Mouse (Mus musculus): Measurements from ENCODE around the gene Gprc6a.

Gprc6a gene

DNA sequence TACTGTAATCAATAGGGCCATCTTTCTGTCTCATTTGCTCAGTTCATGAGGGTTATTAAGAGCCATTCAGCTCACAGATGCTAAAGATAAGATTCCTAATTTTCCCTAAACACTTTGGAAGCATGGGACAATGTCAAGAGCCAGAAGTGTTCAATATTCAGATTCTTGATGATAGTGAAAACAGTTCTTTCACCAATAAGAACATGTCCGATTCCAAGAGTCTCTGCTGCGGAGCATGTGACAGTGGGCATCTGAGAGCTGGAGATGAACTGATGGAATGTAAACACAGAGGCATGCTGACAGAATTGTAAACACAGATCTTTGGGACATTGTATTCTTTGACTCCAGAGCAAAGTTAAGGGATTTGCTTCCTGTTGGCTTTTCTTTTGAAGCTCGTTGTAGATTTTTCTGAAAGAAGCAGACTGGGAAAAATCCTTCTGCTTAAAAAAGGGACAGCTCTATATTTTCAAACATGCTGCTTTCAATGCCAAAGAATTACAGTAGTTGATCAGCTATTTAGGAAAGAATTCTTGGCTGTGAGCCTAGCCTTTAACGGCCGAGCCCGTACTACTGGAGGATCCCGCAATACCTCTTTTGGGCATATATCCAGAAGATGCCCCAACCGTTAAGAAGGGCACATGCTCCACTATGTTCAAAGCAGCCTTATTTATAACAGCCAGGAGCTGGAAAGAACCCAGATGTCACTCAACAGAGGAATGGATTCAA is at the start of gene Gprc6a:
Gprc6a (minus strand) TSS at position 51 of the 726 bp plus-strand sequence.
- DNase-seq (ENCODE audit: low spot score) = no peak

DNA sequence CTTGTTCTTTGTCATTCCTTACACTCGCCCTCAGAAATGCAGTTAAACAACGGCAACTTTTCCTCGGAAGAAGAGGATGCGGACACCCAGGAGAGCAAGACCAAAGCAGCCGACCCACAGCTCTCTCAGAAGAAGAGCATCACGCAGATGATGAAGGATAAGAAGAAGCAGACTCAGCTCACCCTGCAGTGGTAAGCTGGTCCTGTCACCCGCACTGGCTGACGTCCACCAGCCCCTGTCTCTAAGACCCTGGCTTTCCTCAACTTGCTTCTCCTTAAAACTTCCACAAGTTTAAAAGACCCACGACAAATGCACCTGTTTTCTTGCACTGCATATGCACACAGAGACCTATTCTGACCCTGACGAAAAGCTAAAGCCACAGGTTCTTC is 47.0 kb upstream of the Gprc6a start:
- DNase-seq (ENCODE audit: low spot score) = no peak

DNA sequence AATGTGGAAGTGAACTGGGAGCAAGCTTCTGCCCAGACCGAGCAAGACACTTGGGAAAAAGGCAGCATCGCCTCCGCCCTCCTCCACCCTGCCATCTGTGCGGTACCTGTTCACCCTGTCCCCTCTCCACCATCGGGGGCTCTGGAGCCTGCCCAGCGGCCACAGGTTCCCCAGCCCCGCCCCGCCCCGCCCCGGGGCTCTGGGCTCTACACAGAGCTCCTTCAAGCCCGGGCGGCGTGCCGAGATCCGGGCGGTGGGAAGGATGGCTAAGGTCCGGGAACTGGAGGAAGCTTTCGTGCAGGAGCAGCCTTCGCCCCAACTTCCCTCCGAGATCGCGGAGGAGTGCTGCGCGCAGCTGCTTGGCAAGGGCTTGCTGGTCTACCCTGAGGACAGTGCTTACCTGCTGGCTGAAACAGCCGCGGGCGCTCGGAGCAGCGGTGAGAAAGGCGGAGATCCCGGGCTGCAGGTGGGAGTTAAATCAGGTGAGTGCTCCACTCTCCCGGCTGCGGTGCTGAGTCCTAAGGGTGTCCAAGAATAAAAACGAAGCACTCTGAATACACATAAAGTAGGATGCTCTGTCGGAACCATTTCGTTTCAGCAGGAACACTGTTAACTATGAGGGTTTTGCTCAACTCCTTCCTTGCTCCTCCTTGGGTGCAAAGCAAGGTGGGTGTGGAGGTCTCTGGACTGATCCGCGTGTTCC is 46.4 kb upstream of the Gprc6a start, which contains the start of gene Rfx6:
Rfx6 (plus strand) TSS at position 209 of the 703 bp plus-strand sequence.
- DNase-seq (ENCODE audit: low spot score) = peak; percentile 23

DNA sequence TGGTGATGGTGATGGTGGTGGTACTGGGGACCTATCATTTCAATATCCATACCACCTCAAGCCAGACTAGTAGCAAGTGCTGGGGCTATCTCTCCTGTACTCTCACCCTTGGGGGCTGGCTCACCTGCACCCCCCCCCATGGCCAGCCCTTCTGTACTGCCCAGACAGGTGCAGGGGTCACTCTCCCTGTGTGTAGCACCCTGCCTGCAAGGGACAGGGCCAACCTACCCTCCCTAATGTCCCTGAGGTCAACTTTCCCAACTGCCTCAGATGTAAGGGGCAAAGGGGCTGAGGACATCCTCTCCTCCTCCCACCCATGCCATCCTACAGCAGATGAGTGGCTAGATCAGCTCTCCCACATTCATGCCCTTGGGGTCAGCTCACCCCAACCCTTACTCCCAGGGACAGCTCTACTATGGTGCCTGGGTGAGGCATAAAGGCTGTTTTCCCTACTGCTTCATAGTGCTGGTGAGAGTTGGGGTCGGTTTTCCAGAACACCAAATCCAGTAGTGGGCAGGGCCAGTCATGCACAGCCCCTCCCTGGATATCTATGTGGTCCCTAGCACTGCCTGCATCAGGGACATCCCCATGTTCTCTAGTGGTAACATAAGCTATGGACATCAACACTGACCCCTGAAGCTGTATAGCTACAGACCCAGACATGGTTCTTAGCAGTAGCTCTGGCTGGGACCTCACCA is 41.0 kb upstream of the Gprc6a start:
- DNase-seq (ENCODE audit: low spot score) = no peak

DNA sequence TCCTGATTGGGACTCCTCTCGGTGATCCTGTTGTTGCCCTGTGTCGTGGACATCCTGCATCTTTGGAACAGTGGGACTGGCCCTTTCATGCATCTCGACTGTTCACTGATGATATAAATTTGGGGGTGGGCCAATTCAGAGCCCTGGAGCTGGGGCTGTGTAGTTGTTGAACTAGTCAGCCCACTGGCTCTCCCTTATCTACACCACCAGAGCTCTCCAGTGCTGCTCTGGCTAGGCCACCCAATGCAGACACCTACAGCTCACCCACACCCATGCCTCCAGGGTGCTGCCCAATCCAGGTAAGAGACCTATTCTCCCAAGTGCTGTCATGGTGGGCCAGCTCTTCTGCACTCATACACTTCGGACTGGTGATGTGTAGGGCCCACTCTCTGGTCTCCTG is 40.3 kb upstream of the Gprc6a start:
- DNase-seq (ENCODE audit: low spot score) = no peak

DNA sequence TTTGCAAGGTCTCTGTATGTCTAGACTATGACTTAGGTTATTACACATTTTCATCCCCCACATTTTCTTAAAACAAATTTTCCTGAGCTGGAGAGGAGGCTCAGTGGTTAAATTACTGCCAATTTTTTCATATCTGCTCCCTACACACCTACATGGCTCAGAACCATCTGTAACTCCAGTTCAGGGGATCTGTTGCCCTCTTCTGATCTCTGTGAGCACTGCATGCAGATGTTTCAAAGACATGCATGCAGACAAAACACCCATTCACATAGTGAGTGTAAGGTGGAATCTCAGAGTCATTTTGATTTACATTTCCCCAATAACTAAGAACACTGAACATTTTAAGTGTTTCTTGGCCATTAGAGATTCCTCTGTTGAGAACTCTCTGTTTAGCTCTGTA is 38.1 kb upstream of the Gprc6a start:
- DNase-seq (ENCODE audit: low spot score) = no peak

DNA sequence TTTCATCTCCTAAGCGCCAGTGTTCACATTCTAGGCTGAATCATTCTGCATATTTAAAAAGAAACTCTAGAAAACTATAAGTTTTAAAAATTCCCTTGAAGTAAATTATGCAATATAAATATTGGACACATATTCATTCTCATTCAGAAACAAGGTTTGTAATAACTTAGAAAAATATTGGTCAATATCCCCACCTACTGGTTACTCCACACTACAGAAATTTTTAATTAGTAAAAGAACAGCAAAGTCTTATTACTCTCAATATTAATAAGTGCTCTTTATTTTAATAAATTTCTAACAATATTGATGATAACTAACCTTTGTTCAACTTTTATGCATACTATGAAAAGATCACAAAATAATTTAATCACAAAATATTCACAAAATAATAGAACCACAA is 26.1 kb upstream of the Gprc6a start:
- DNase-seq (ENCODE audit: low spot score) = no peak

DNA sequence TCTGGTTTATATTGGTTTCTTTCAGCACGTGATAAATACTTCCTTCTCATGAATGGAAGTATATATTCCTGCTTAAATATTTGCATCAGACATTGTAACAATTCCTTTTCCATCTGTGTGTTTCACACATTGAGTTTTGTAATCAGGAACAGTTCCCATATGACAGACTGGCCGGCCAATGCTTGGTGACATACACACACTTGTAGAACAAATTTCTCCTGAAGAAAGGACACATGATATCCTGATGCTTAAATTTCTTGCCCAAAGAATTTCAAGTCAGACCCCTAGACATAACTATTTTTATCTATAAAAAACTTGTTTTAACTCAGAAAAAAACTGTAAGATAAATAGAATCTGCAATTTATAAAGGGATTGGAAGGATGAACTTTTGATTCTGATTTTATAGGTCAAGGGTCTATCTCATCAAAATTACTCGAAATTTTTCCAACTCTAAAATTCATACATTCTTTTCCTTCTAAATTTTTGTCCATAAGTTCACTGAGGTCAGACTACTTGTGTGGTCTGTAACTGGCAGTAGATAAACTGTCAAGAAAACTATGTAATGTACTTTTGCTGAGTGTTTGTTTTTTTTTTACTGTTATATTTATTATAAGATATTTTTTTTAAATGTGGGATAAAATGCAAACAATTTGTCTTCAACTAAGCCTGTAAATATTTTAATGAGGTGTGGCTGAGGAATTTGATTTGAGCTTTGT is 18.4 kb upstream of the Gprc6a start:
- no peak for DNase-seq (ENCODE audit: low spot score)

DNA sequence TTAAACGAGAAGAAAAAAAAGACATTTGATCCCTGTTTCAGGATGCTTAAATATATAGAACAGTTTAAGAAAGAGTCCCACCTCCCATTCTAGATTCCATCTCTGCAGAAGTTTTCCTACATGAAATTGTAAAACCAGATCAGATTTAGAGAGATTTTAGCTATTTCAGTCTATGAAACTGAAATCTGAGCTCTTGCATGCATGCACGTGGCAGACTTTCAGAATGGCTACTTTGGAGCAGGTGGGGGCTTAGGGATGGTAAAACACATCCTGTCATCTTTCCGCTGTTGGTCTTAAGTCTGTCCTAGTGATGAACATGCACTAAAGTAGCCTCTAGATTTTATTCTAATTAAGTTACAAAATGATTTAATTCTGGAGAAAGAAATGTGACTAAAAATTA is 10.1 kb downstream of the Gprc6a start:
- DNase-seq (ENCODE audit: low spot score) = no peak

DNA sequence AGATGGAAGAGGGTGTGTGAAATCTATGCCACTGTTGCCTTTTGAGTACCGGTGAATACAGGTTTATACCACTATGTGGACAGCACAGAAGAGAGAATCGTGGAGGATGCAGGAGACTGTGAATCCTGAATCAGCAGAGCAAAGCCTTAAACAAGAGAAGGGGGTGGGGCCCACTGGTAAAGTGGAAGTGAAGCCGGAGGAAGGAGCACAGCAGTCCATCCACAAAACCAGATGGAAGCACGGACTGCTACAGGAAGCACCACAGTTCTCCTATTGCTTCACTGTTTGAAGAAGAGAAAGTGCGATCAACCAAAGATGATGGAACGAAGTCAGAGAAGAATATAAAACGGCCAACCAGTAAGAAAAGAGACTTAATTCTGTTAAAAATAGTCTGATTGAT is 11.1 kb downstream of the Gprc6a start:
- DNase-seq (ENCODE audit: low spot score) = no peak

DNA sequence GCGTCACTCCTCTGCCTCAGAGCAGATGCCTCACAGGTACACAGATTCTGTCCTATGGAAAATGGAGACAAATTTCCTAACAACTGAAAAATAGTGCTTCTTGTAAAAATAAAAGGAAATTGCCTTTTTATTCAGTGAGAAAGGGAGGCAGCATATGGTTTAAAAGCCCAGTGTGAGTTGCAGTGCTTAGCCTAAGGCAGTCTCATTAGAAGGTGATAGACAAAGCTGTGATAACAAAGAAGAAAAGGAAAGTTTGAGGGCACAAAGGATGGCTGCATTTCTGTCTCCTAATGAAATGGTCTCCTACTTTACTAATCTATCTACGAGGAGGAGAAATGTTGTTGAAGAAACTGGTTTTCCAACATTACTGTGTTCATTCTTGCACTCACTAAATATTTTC is 12.7 kb downstream of the Gprc6a start:
- DNase-seq (ENCODE audit: low spot score) = no peak

DNA sequence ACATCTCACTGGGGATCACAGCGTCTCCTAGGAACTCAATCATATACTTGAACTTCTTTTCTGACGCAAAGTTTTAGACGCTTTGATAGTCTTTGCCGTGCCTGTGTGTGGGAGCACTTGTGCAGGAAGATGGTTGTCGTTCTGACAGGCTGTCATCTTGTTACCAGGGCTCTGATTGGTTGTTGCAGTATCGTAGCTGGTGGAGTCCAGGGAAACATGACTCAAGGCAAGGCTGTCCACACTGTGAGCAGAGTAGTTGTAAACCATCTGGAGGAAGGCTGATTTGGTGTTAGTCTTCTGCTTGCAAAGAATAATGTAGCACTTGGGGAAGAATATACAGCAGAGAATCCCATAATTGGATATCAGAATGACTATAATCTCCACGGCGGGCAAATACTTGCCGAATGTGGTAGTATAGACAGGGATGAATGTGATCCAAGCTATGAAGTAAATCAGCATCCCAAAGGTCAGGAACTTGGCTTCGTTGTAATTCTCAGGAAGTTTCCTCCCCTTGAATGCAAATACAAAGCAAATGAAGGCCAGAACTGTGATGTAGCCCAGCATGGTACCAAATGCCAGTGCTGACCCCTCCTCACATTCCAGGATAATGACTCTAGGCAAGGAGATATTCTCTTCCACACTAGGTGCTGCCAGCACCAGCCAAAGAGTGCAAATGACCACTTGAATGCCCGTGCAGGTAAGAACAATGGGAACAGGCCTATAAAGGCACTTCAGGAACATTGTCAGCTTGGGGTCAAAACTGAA is 16.3 kb downstream of the Gprc6a start:
- no peak for DNase-seq (ENCODE audit: low spot score)

DNA sequence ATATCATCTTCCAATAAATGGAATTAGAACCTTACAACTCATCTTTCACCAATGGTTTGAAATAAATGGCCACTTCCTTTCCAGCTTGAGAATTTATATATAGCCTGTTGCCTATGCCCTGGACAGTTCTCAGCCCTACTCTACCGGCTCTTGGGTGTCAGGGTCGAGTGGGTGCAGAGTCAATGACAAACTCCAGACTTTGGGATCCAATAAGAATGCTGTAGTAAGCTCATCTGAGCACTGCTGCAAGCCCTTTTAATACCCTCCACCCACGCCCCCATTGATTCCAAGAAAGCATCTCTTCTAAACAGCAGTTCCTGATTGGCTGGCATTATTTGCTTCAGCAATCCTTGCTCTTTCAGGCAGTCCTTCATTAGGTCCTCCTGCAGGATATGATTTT is 17.8 kb downstream of the Gprc6a start:
- no peak for DNase-seq (ENCODE audit: low spot score)

DNA sequence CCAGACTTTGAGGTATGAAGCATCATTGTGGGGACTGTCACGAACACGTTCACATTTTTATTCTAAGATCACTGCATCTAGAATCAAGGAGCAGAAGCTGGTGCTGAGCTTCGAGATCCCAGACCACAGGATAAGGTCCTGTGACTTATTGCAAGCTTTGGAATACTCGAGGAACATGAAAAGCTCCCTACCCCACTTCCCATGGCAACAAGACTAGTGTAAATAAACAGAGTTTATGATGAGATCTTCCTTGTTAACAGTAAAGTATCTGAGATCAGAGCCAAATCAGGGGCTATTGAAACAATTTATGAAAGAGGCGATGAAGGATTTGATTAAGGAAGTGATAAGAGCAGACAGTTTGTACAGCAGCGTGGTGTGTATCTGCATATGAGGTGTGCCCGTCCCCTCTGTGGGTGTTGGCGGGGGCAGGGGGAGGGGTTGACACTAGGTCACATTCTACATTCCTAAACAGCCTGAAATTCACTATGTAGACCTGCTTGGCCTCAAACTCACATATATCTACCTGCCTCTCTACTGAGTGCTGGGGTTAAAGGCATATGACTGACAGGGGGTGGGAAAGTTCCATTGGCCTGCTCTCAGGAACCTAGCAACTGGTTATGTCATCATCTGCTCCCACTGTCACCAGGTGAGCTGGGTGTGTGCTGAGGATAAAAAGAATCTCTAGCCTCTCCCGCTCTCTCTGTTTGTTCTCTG is 19.1 kb downstream of the Gprc6a start:
- DNase-seq (ENCODE audit: low spot score) = no peak

DNA sequence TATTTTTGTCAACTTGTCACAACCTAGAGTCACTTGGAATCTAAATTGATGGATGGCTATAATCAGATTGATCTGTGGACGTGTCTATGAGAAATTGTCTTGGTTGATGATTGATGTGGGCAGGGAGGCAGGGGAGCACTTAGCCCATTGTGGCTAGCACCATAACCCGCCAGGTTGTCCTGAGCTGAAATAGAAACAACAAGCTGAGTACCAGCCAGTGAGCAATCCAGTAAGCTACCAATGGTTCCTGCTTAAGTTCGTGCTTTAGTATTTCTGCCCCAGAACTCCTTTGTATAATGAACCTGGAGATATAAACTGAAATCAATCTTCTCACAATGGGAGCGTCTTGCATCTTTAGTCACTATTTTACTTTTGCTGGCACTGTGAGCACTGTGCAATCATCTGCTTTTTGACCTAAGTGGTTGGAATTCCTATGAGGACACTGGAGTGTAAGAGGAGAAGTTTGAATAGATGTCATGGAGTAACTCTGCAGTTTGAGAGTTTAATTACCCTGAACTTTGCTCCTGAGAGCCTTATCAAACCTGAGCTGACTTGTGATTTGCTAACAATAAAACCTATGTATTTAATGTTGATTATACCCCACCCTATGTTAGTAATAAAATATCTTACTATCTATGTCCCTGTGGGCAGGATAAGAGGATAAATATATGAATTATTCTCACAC is 21.4 kb downstream of the Gprc6a start:
- DNase-seq (ENCODE audit: low spot score) = no peak

DNA sequence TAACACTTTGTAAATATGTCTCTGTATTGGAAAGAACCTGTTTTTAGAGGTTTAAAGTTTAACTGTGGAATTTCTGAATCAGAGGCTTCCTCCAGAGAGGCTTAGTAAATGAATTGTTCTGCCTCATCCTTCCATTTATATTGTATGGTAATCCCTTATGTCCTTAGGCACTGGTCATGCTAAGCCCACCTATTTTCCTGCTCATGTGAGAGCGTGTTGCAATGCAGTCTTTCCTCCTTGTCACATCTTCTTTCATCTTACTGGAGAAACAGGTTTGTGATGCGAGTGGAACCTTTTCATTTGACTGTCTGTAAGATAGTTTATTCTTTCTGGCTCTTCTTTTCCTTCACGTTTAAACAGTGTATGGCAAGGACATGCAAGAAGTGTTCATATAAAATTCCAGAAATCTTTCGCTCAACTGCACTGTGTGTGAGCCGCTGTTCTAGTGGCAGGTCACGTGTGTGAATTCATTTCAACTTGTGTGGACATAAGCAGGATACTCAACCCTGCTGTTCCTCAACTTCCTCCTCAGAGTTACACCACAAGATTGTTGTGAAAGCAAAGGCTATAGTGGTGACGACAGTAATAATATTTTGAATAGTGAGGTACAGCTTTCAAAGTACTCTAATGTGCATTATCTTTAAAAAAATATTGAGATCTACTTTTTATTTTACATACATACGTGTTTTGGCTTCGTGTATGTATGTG is 34.2 kb downstream of the Gprc6a start:
- DNase-seq (ENCODE audit: low spot score) = no peak

DNA sequence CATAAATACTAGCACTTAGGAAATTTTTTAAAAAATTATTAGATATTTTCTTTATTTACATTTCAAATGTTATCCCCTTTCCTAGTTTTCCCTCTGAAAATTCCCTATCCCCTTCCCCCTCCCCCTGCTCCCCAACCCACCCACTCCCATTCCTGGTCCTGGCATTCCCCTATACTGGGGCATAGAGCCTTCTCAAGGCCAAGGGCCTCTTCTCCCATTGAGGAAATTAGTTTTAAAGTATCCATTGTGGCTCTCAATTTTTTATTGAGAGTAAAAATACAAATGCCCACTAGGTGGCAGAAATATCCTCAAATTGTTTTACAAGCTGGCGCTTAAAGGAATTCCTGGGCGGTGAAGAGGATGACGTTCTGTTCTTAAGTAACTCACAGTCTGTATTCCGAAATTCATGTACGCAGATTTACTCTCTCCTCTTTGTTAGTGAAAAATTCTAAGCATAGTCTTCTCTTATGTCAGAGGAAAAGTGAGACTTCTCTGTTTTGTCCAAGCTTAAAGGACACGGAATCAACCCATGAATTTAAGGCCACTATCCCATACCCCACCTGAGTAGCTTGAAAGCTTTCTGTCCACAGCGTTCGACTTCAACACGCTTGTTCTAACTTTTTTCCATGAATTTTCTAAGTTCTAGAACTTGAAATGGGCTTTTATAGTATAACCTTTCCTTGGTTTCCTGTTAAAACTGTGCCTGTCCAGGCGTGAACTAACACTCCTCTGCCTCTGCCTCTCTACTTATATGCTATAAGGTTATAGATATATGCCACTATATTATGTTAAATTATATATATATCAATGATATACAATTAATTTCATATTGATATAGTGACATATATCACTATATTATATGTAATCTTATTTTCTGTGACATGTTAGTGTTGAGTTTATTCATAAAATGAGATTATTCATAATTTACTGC is 36.0 kb downstream of the Gprc6a start:
- DNase-seq (ENCODE audit: low spot score) = no peak

DNA sequence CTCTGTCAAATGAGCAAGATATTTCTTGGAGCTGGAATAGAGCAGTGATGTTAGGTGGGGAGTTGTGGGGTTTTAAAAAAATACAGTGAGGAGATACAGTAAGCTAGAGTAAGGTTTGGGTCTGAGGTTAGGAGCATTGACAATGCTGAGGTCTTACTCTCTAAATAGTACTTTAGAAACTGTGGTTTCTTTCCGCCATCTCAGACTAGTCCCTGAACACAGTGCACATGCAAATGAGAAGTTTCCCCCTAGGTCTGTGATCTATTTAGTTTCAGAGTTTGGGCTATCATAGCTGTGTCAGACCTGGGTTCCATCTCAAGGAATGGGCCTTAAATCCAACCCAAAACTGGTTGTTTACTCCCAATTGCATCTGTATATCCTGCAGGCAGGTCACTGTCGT is 39.7 kb downstream of the Gprc6a start:
- no peak for DNase-seq (ENCODE audit: low spot score)

DNA sequence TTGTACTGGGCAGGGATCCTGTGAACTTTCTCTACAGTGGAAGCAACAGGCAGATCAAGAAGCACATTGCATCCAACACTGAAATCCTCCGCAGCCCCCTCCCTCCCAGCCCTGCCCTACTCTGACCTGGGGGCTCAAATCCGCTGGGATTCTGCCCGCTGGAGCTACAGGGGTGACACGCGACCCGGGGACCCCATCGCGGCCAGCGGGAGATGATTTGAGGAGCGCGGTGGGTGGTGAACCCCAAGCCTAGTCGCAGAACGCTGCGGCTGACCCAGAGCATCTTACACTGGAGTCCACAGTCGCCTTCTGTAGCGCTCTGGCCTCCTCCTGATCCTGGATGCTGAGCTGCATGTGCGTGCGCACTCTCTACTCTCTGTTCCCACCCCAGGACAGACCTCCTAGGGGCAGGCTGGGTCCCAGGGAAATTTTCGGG is 41.1 kb downstream of the Gprc6a start, which contains the start of gene Fam162b:
Fam162b (minus strand) TSS at position 379 of the 436 bp plus-strand sequence.
- DNase-seq (ENCODE audit: low spot score) = no peak
